Mouse (Mus musculus): ENCODE measurements around the gene Fundc1.

Fundc1 gene

DNA sequence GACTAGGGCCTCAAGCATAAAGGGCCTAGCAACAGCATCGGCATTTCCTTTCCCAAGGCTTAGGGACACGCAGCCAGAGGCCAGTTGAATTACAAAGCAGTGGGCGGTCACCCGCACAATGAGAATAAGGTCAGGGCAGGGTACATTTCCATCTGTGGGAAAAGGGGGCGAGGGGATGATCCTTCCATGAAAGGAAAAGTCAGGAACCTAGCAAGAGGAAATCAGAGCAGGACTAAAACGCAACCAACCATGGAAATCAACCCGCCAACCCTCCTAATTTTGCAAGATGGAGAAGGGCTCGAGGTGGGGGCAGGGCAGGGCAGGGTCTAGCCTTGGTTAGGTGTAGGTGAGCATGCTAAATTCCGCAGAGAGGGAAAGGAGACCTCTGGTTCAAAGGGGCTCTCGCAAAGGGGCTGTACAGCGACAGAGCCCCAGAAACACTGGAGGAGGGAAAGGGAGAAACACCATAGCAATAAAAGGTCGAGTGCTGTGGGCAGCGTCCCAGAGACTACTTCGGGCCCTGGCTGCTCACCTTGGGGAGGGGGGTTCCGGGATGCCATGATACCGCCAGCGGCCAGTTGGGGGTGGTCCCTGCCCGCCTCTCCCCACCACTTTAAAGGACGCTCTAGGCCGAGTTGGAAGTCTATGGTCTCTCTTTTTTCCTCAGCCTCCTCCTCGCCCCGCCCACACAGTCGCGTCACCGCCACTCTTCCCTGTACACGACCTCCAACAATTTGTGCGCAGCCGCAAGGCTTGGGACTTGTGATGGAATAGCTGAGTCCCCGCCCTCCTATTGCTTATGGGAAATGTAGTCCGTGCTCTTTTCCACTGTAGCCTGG, at the start of gene Fundc1:
TSS of gene Fundc1 (minus strand) at position 705 of the 839 bp plus-strand sequence.
- DNase-seq (ENCODE audit: low read depth, low spot score), result peak; percentile 96

GRCm38 (mm10) chrX:17611253-17611652, 39.1 kb upstream of the Fundc1 start:
- peak; percentile 31 for DNase-seq (ENCODE audit: low read depth, low spot score)

GRCm38 (mm10) chrX:17608763-17609162, 36.6 kb upstream of the Fundc1 start:
- no peak for DNase-seq (ENCODE audit: low read depth, low spot score)

- DNase-seq (ENCODE audit: low read depth, low spot score), result no peak
These were observed 35.5 kb upstream of the Fundc1 start for GRCm38 (mm10) chrX:17607668-17608067.

DNA sequence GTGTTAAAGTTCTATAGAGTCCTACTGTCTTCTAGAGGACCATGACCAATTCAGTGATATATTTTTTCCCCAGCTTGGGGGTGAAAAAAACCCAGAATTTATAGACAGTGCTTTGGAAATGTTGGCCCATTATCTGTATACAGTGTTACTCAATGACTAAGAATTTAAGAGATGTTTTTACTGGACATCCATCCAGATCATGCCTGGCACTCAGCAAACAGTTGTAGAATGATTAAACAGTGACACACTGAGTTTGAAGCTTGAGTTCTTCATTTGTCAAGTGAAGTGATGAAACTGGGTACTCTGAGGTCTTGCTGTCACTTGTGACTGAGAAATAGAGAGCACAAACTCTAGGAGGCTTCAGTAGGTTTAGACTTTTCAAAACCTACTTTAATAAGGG, 21.2 kb upstream of the Fundc1 start:
- DNase-seq (ENCODE audit: low read depth, low spot score), result no peak

DNA sequence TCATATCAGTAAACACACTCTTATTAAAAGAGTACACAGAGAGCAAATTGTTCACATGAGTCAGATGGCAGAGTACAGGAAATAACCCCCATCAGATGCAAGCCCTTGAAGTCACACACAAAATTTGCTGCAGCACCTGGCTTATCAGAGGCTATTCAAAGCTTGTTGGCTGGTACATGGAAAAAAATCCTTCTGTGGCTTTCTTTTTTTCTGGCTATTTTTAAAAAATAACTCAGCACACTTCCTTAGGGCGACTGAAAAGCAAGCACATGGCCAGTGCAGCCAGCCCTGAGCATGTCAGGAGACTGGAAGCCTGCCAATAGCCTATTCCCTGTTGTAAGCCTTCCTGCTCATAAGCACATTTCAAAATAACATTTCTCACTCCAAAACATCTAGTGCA, 18.6 kb upstream of the Fundc1 start:
- DNase-seq (ENCODE audit: low read depth, low spot score), result no peak

DNA sequence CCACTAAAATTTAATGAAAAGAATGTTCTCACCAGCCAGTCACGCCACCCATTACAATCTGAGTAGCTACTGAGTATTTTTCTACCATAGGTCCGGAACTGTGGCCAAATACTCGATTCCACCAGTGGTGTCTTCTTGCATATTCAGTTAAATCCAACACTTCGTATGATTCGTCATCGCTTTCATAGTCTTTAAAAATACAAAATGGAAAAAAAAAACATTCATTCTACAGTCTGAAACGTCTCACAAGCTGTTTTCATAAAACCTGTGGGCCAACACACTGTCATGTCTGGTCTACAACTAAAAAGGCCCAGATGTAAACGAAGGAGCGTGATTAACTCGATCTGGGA, 879 bp downstream of the Fundc1 start:
- no peak for DNase-seq (ENCODE audit: low read depth, low spot score)

DNA sequence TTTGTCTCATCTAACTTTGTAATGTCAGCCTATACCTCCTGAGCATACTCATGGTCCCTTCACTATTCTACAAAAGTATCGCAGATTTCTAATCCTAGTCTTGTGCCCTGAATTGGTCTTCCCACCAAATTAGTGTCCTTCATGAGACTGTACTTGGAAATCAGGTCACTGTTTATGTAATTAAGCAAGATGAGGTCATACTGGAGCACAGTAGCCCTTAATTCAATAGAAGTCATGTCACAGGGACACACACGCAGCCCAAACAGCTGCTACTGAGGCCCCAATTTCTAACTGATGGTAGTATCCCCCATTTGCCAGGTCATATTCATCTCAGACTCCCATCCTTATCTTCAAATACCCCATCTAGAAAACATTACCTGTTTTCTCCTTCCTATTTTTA, 3.5 kb downstream of the Fundc1 start:
- DNase-seq (ENCODE audit: low read depth, low spot score), result no peak

- DNase-seq (ENCODE audit: low read depth, low spot score), result no peak
These were observed 6.4 kb downstream of the Fundc1 start for GRCm38 (mm10) chrX:17565743-17566142.

DNA sequence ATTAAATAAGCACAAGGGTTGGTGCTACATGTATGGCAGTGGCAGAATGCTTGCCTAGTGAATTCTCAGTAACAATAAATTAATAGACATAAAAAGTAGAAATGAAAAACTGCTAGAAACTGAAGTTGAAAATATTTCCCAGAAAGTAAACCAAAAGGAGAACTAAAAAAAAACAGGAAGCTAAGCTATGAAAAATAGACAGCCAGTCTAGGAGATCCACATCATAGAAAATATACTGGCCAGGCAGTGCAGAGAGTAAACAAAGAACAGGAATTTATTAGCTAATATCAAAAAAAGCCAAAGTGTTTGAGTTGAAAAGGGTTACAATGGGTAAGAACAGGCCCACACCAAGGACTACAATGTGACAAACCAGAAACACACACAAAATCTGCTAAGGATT, 7.4 kb downstream of the Fundc1 start:
- DNase-seq (ENCODE audit: low read depth, low spot score), result no peak

GRCm38 (mm10) chrX:17558746-17559145, 13.4 kb downstream of the Fundc1 start:
- no peak for DNase-seq (ENCODE audit: low read depth, low spot score)

GRCm38 (mm10) chrX:17554488-17554887, 17.6 kb downstream of the Fundc1 start:
- no peak for DNase-seq (ENCODE audit: low read depth, low spot score)

DNA sequence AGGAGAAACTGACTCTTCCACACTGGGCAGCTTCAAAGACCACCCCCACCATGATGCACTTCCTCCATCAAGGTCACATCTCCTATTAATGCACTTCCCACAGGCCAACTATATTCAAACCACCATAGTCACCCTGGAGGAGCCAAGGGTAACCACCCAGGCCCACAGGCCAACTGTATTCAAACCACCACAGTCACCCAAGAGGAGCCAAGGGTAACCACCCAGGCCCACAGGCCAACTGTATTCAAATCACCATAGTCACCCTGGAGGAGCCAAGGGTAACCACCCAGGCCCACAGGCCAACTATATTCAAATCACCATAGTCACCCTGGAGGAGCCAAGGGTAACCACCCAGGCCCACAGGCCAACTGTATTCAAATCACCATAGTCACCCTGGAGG, 20.5 kb downstream of the Fundc1 start:
- DNase-seq (ENCODE audit: low read depth, low spot score), result peak; percentile 16

GRCm38 (mm10) chrX:17547143-17547806, 24.9 kb downstream of the Fundc1 start:
- no peak for DNase-seq (ENCODE audit: low read depth, low spot score)

GRCm38 (mm10) chrX:17544860-17545492, 27.1 kb downstream of the Fundc1 start:
- DNase-seq (ENCODE audit: low read depth, low spot score), result no peak

GRCm38 (mm10) chrX:17537701-17538100, 34.4 kb downstream of the Fundc1 start:
- DNase-seq (ENCODE audit: low read depth, low spot score), result no peak

- DNase-seq (ENCODE audit: low read depth, low spot score), result no peak
These were observed 45.1 kb downstream of the Fundc1 start for GRCm38 (mm10) chrX:17527008-17527407.

DNA sequence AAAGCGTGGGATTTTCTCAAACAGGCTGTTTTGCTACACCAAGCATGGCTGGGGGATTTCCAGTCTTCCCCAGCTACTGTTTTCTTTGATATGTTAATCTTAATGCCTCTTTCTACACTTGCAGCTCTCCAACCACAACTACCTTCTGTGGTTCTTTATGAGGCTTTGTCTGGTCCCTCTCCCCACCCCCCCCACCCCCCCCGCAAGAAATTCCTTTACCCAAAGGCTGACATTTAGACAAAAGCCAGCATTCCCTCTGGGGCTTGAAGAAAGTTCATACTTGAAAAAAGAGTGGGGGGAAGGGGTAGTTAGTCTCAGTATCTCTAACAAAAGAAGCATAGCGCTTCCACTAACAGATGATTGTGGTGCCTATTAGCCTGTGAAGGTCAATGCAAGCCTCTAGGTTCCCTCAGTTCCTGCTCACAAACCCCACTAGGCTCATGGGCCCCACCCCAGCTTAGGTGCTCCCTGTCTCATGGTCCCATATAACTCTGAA, 50.9 kb downstream of the Fundc1 start:
- peak; percentile 79 for DNase-seq (ENCODE audit: low read depth, low spot score)

GRCm38 (mm10) chrX:17520086-17520485, 52.0 kb downstream of the Fundc1 start:
- no peak for DNase-seq (ENCODE audit: low read depth, low spot score)

DNA sequence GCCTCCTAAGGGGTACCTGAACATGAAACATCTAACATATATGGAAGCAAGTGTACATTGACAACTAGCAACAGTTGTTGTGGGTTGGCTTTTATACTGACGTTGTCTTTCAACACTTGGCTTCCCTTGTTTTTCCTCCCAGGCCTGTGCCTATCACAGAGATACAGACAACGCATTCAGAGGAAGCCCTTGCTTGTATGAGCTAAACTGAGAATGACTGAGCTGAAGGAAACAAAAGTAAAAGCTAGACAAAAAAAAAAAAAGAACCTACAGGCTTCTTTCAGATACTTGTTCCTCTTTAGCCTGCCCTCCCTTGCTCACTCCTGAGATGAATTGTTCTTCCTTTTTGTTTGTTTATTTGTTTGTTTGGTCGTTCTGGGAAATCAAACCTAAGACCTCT, 58.1 kb downstream of the Fundc1 start:
- no peak for DNase-seq (ENCODE audit: low read depth, low spot score)

GRCm38 (mm10) chrX:17512021-17512602, 60.0 kb downstream of the Fundc1 start:
- no peak for DNase-seq (ENCODE audit: low read depth, low spot score)
